In the genomic region with DNA sequence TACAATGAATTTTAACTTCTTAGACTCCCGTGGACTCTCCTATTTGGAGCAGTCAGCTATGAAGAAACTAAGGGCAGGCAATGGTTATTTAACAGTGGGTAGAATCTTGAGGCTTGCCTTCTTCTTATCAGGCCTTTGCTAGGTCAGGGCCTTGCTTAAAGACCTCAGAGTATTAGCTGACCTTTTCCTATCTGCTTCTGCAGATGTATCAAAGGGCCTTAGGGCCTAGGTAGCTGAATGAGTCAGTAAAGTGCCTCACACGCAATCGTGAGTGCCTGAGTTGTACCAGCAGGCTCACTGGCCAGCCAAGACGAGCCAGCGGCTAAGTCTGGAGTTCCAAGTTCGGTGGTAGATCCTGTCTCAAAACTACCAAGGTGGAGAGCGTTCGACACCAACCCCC, we compare ENCODE assay signal across 15 mouse cellular contexts. TPM values are rescaled to one million over a fixed set of nuclear protein-coding genes. Genes with fewer than 3 reads are reported as not detected.
DNase-seq lines count a peak whose midpoint lies in the region; ATAC-seq and TF ChIP-seq lines count a peak whose summit lies in the region.
"Had no signal": no experiment of that assay in that cellular context is flagged by ENCODE, and none has a peak within 500 bp of the region (broad histone marks: within the 10 kb centered on the region; RNA-seq: fewer than 3 reads in every experiment).

No protein-coding gene starts in this region.

- TF ChIP-seq CTCF in kidney, postnatal 0 days (IDR thresholded peaks at IDR 0.05; ENCODE audit: low read depth), result no peak
- TF ChIP-seq CTCF in liver, embryonic 14.5 days (IDR thresholded peaks at IDR 0.05; ENCODE audit: low read depth), result no peak

- 87% methylated on average over 8 of the region's 8 CpGs for WGBS in kidney, postnatal 0 days
- WGBS in liver, embryonic 14.5 days (ENCODE audit: insufficient replicate concordance), result 42% methylated on average over 8 of the region's 8 CpGs

- H3K4me2 ChIP-seq in kidney, postnatal 0 days (ENCODE audit: low read length), result no peak overlapping the region
- H3K4me2 ChIP-seq in liver, embryonic 14.5 days (ENCODE audit: low read depth), result no peak overlapping the region
- H3K4me2 ChIP-seq: limb, embryonic 12.5 days; midbrain, embryonic 11.5 days had no signal

- H3K9ac ChIP-seq in kidney, postnatal 0 days (ENCODE audit: low read depth, low read length), result no peak overlapping the region
- H3K9ac ChIP-seq in liver, embryonic 14.5 days (replicated peaks), result no peak overlapping the region
- H3K9ac ChIP-seq: limb, embryonic 12.5 days had no signal

- no peaks in the 10 kb centered on the region for H3K9me3 ChIP-seq in kidney, postnatal 0 days (replicated peaks; ENCODE audit: low read length)
- H3K9me3 ChIP-seq in liver, embryonic 14.5 days (ENCODE audit: control insufficient read depth, low read length), result no peaks in the 10 kb centered on the region
- H3K9me3 ChIP-seq: limb, embryonic 12.5 days had no signal

- H3K4me1 ChIP-seq in kidney, postnatal 0 days (replicated peaks; ENCODE audit: insufficient read depth, low read length), result 0 out of 2 replicates have a peak, but pooled peaks cover 10% of the 10 kb centered on the region
- peaks cover 7 to 18% of the 10 kb centered on the region in 2 experiments for H3K4me1 ChIP-seq in liver, embryonic 14.5 days (replicated peaks; ENCODE audit: control insufficient read depth in 2 of 2, insufficient read depth in 2 of 2, low read length in 1 of 2)

- no peak for TF ChIP-seq EP300 in liver, embryonic 14.5 days (IDR thresholded peaks at IDR 0.05; ENCODE audit: low read depth)

- H3K4me3 ChIP-seq in kidney, postnatal 0 days (replicated peaks; ENCODE audit: low read depth, low read length), result no peak overlapping the region
- no peak overlapping the region for H3K4me3 ChIP-seq in liver, embryonic 14.5 days (ENCODE audit: insufficient read depth in 1 of 2, low read depth in 2 of 2, low read length in 2 of 2)
- H3K4me3 ChIP-seq: limb, embryonic 12.5 days had no signal

- no peaks in the 10 kb centered on the region for H3K36me3 ChIP-seq in kidney, postnatal 0 days (ENCODE audit: insufficient read depth, low read length)
- no peaks in the 10 kb centered on the region for H3K36me3 ChIP-seq in liver, embryonic 14.5 days (replicated peaks; ENCODE audit: control insufficient read depth, insufficient read depth, low read depth)

- H3K27me3 ChIP-seq in kidney, postnatal 0 days (ENCODE audit: insufficient read depth, low read length), result no peaks in the 10 kb centered on the region
- H3K27me3 ChIP-seq in liver, embryonic 14.5 days (ENCODE audit: control insufficient read depth, insufficient read depth, low read length), result no peaks in the 10 kb centered on the region
- H3K27me3 ChIP-seq: limb, embryonic 12.5 days had no signal

- H3K27ac ChIP-seq in kidney, postnatal 0 days, result peak overlapping the region; percentile 26
- no peak overlapping the region for H3K27ac ChIP-seq in liver, embryonic 14.5 days
- H3K27ac ChIP-seq: limb, embryonic 12.5 days had no signal

- peak; percentile 40 to 70 for DNase-seq in adrenal gland, adult (ENCODE audit: inconsistent age in 2 of 2, low spot score in 1 of 2)
- DNase-seq in adrenal gland, postnatal 10 days, result no peak
- DNase-seq in kidney, postnatal 0 days (ENCODE audit: low spot score), result no peak
- no peak for DNase-seq in kidney, postnatal 25 days
- no peak for DNase-seq in liver, embryonic 14.5 days (ENCODE audit: low read depth in 3 of 3, low spot score in 3 of 3)
- no peak for DNase-seq in retina, postnatal 1 day
- DNase-seq in spleen, postnatal 10 days (ENCODE audit: low spot score in 2 of 2), result no peak
- no peak for DNase-seq in thymus, postnatal 4 days
- DNase-seq: cerebellum, adult 9-10 months; heart, postnatal 4 days; kidney, postnatal 4 days; lung, postnatal 10 days; right cerebral cortex, adult 18-20 months had no signal

- no peak for ATAC-seq in kidney, postnatal 0 days (replicated peaks; ENCODE audit: low FRiP score, low read depth)
- ATAC-seq in liver, embryonic 14.5 days (ENCODE audit: insufficient read depth), result peak; percentile 76

RNA-seq across cellular contexts. Expression of a gene that starts 33.3 kb away (rescaled TPM):
- total RNA-seq in adrenal gland, postnatal 10 days (2021), result 10 to 100 TPM; 36.3 to 48.3 TPM
- polyA plus RNA-seq in kidney, postnatal 0 days (2015; fragmentation: Nextera tagmentation; extraction: Ambion mirVana), result 34.2 and 37.0 TPM in 2 replicates
- 6.6 and 7.2 TPM in 2 replicates for polyA plus RNA-seq in liver, embryonic 14.5 days (2012; rRNA removed)
- 7.2 and 7.8 TPM in 2 replicates for polyA plus RNA-seq in liver, embryonic 14.5 days (2014; fragmentation: Nextera tagmentation; extraction: Ambion mirVana)

Comparison
In these comparisons a context has a peak if more than half of its experiments do, and no peak if none do; other contexts are left out.
1. DNase-seq: peak in adrenal gland, adult (2 of 2); none in adrenal gland, postnatal 10 days (single experiment), kidney, postnatal 0 days (single experiment), kidney, postnatal 25 days (0 of 2), liver, embryonic 14.5 days (0 of 3), retina, postnatal 1 day (single experiment), spleen, postnatal 10 days (0 of 2) and thymus, postnatal 4 days (single experiment).